ENCODE assay signal across 7 mouse cellular contexts in the genomic region with DNA sequence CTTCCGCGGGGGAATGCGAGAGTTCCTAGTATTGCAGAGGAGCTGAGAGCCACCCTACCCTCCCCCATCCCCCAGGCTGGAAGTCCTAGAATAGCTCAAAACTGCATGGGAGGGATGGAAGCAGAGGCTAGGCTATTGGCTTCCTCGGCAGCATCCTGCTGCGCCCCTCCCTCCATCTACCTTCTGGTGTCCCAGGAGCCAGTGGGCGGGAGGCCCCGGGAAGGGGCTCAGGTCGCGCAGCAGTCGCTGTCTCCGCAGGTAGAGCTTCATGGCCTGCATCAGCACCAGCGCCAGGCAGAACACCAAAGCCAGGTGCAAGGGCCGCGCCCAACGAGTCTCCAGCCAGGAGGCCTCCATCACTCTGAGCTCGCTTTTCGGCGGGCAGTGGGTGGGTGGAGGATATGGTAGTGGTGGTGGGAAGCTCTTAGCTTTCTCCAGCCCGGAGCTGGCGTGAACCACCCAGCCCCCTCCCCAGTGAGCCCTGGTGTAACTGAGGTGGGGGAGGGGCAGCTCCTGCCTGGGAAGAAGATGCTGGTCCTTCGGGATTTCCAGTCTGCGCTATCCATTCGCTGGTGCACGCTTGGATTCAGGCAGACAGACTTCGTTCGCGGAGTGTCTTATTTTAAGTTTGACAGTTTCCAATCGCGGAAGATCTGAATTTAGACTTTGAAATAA. TPM values are rescaled to one million over a fixed set of nuclear protein-coding genes. Genes with fewer than 3 reads are reported as not detected.
A peak's percentile ranks its signal among the peaks of the same experiment; 100 is the strongest.
DNase-seq lines count a peak whose midpoint lies in the region; ATAC-seq and TF ChIP-seq lines count a peak whose summit lies in the region.

A gene (minus strand): TSS at position 661 of the 675 bp plus-strand sequence.

- H3K36me3 ChIP-seq in midbrain, postnatal 0 days (ENCODE audit: insufficient read depth, low read length): no peaks in the 10 kb centered on the region

- H3K9ac ChIP-seq in midbrain, postnatal 0 days (replicated peaks; ENCODE audit: low read length, poor library complexity, severe bottlenecking): peak within 1 kb of the TSS; percentile 60

- H3K9me3 ChIP-seq in midbrain, postnatal 0 days (ENCODE audit: low read length): no peaks in the 10 kb centered on the region

- peak; percentile 92 for ATAC-seq in midbrain, postnatal 0 days (ENCODE audit: low FRiP score)

- TF ChIP-seq CTCF in cerebellum, adult 2 months (IDR thresholded peaks at IDR 0.05; ENCODE audit: borderline replicate concordance, insufficient read depth, low read depth, low read length): no peak
- TF ChIP-seq CTCF in midbrain, postnatal 0 days (IDR thresholded peaks at IDR 0.05): no peak; the same call in 1 of the 2 replicates

- DNase-seq in WW6 (ENCODE audit: low read depth, low spot score) (peak; percentile 11), MN1 (ENCODE audit: low spot score) (no peak)
- peak; percentile 83 to 85 for DNase-seq in cerebellum, adult 2 months
- peak; percentile 7 for DNase-seq in forelimb bud, embryonic 11.5 days (ENCODE audit: low read depth, low spot score)
- peak; percentile 58 to 61 for DNase-seq in layer of hippocampus, postnatal 25 days (ENCODE audit: extremely low spot score in 1 of 2, low spot score in 1 of 2)
- DNase-seq in midbrain, postnatal 0 days (ENCODE audit: low spot score): peak; percentile 76
- no peak for DNase-seq in lung, postnatal 14 days

- H3K4me3 ChIP-seq in cerebellum, adult 2 months (replicated peaks; ENCODE audit: insufficient read depth, low read depth, low read length): peak within 1 kb of the TSS; percentile 72
- peak within 1 kb of the TSS; percentile 45 for H3K4me3 ChIP-seq in midbrain, postnatal 0 days (ENCODE audit: low read depth, low read length)

- TF ChIP-seq POLR2A in cerebellum, adult 2 months (IDR thresholded peaks at IDR 0.05; ENCODE audit: borderline replicate concordance, insufficient read depth, low read length): peak; percentile 63; the same call in 1 of the 2 replicates

- H3K27ac ChIP-seq in cerebellum, adult 2 months (ENCODE audit: insufficient read depth, low read length): peak within 1 kb of the TSS; percentile 92
- peak within 1 kb of the TSS; percentile 80 for H3K27ac ChIP-seq in midbrain, postnatal 0 days (ENCODE audit: low read depth, low read length)

- WGBS in cerebellum, adult 2 months: under 1% methylated on average over 29 of the region's 29 CpGs
- under 1% methylated on average over 28 of the region's 29 CpGs for WGBS in midbrain, postnatal 0 days

- H3K4me1 ChIP-seq in cerebellum, adult 2 months (ENCODE audit: control insufficient read depth, insufficient read depth, low read length): peaks cover 4% of the 10 kb centered on the region; the same call in 1 of the 2 replicates
- H3K4me1 ChIP-seq in midbrain, postnatal 0 days (ENCODE audit: insufficient read depth, low read length): no peaks in the 10 kb centered on the region

- H3K27me3 ChIP-seq in cerebellum, adult 2 months (ENCODE audit: control insufficient read depth, insufficient read depth, low read length): no peaks in the 10 kb centered on the region
- H3K27me3 ChIP-seq in midbrain, postnatal 0 days (ENCODE audit: insufficient read depth, low read length): no peaks in the 10 kb centered on the region

- H3K4me2 ChIP-seq in midbrain, postnatal 0 days (ENCODE audit: low read depth, low read length, poor library complexity, severe bottlenecking): peak within 1 kb of the TSS; percentile 63

RNA-seq across cellular contexts. Expression of the gene that starts here (rescaled TPM):
- polyA plus RNA-seq in cerebellum, adult 2 months (2012; rRNA removed): 6.6 and 7.4 TPM in 2 replicates
- total RNA-seq in layer of hippocampus, postnatal 25 days (2021): 1 to 10 TPM; 7.3 to 7.8 TPM
- 24.7 and 30.2 TPM in 2 replicates for total RNA-seq in midbrain, postnatal 0 days (2014; rRNA removed)
- polyA plus RNA-seq in midbrain, postnatal 0 days (2015; fragmentation: Nextera tagmentation; extraction: Ambion mirVana): 11.3 and 12.0 TPM in 2 replicates

Comparison
In these comparisons a context has a peak if more than half of its experiments do, and no peak if none do; other contexts are left out.
1. DNase-seq: peak in WW6 (single experiment), cerebellum, adult 2 months (2 of 2), forelimb bud, embryonic 11.5 days (single experiment), layer of hippocampus, postnatal 25 days (2 of 2) and midbrain, postnatal 0 days (single experiment); none in MN1 (single experiment) and lung, postnatal 14 days (single experiment).